Mouse (Mus musculus) small intestine, adult 2 months (tissue): ENCODE measurements at regions not wholly inside any gene's neighbourhood (a gene's known extent, or its start where the extent isn't known, plus 50 kb on each side); places are given as distances from the start of the nearest gene placed in this dataset.

Source experiments
- CTCF ChIP-seq: fragments of 200-500 bp; IDR thresholded peaks from 2 replicates; pipeline ENCODE4 v1.5.1; 2012; ENCODE audit warnings: low read depth, mild to moderate bottlenecking, control low read depth, inconsistent platforms, low read length, moderate library complexity, mixed read lengths; ENCODE audit not compliant: insufficient replicate concordance, insufficient read length; ENCODE audit errors: extremely low read depth
- POLR2A ChIP-seq: fragments of 200-500 bp; IDR thresholded peaks from 2 replicates; pipeline ENCODE4 v1.6.1; 2012; ENCODE audit warnings: low read depth, mild to moderate bottlenecking, control low read depth, inconsistent platforms, low read length, moderate library complexity

- TF ChIP-seq CTCF, result no peak
- no peak for TF ChIP-seq POLR2A
These were observed 73.4 kb upstream of the Ptgfr start for GRCm38 (mm10) chr3:151910851-151911250.
